Mouse (Mus musculus) erythroblast, embryonic 14.5 days (primary cell): ENCODE results near the gene Phactr4. TPM values are rescaled to one million over a fixed set of nuclear protein-coding genes. Genes with fewer than 3 reads are reported as not detected.

Experiments used
- H3K27me3 ChIP-seq: 2 replicates; pipeline ENCODE4 v1.6.1; 2012; ENCODE audit warnings: inconsistent platforms; ENCODE audit not compliant: control insufficient read depth
- H3K36me3 ChIP-seq: 2 replicates; pipeline ENCODE4 v1.6.1; 2012; ENCODE audit warnings: mild to moderate bottlenecking, inconsistent platforms; ENCODE audit not compliant: control insufficient read depth
- H3K4me1 ChIP-seq: 2 replicates; pipeline ENCODE4 v1.6.1; 2012; ENCODE audit warnings: inconsistent platforms; ENCODE audit not compliant: control insufficient read depth
- H3K4me3 ChIP-seq: replicated peaks from 2 replicates; pipeline ENCODE3; 2012; ENCODE audit warnings: moderate library complexity, mild to moderate bottlenecking, inconsistent platforms
- H3K9me3 ChIP-seq: 2 replicates; pipeline ENCODE4 v1.6.1; 2012; ENCODE audit warnings: low read length, inconsistent platforms, mixed read lengths; ENCODE audit not compliant: control insufficient read depth
- GATA1 ChIP-seq: IDR thresholded peaks from 2 replicates; pipeline ENCODE4 v1.6.1; 2012; ENCODE audit warnings: low read length, inconsistent platforms, mixed read lengths
- TAL1 ChIP-seq: IDR thresholded peaks from 3 replicates; pipeline ENCODE4 v1.6.1; 2012; ENCODE audit warnings: low read length, inconsistent platforms, mixed read lengths
- polyA plus RNA-seq: library from polyadenylated mRNA; stranded (reverse); fragments of >175 nt; gene quantifications from 2 replicates; pipeline ENCODE4 v1.2.3, GENCODE M21; 2012

Phactr4 gene
- polyA plus RNA-seq, 1 experiment, result 0.52 TPM

- TF ChIP-seq GATA1, result no peak
- Histone ChIP-seq H3K36me3 (peaks cover 59% of the 10 kb centered on the region), H3K27me3 (no peaks in the 10 kb centered on the region), H3K4me3 (peak overlapping the region; percentile 71), H3K9me3 (no peaks in the 10 kb centered on the region), H3K4me1 (peaks cover 36% of the 10 kb centered on the region)
Observed at GRCm38 (mm10) chr4:132329835-132330354, 92.4 kb downstream of the Phactr4 start.

GRCm38 (mm10) chr4:132329115-132329834, 93.0 kb downstream of the Phactr4 start, which contains the start of gene Trnau1ap:
TSS of gene Trnau1ap (minus strand) at chr4:132329538.
- TF ChIP-seq GATA1 (no peak), TAL1 (no peak)
- peaks cover 36% of the 10 kb centered on the region for H3K4me1 ChIP-seq
- peak within 1 kb of the TSS; percentile 71 for H3K4me3 ChIP-seq
- H3K27me3 ChIP-seq, result no peaks in the 10 kb centered on the region
- no peaks in the 10 kb centered on the region for H3K9me3 ChIP-seq
- H3K36me3 ChIP-seq, result peaks cover 56% of the 10 kb centered on the region

- Histone ChIP-seq H3K4me1 (peaks cover 36% of the 10 kb centered on the region), H3K27me3 (no peaks in the 10 kb centered on the region), H3K4me3 (peak overlapping the region; percentile 71), H3K9me3 (no peaks in the 10 kb centered on the region), H3K36me3 (peaks cover 54% of the 10 kb centered on the region)
- TF ChIP-seq TAL1 (no peak), GATA1 (no peak)
Observed at GRCm38 (mm10) chr4:132328391-132328982, 93.8 kb downstream of the Phactr4 start.

GRCm38 (mm10) chr4:132326481-132326880, 95.8 kb downstream of the Phactr4 start:
- Histone ChIP-seq H3K36me3 (peaks cover 48% of the 10 kb centered on the region), H3K4me1 (peaks cover 31% of the 10 kb centered on the region), H3K9me3 (no peaks in the 10 kb centered on the region), H3K27me3 (no peaks in the 10 kb centered on the region), H3K4me3 (no peak overlapping the region)
- TF ChIP-seq GATA1 (no peak), TAL1 (no peak)

DNA sequence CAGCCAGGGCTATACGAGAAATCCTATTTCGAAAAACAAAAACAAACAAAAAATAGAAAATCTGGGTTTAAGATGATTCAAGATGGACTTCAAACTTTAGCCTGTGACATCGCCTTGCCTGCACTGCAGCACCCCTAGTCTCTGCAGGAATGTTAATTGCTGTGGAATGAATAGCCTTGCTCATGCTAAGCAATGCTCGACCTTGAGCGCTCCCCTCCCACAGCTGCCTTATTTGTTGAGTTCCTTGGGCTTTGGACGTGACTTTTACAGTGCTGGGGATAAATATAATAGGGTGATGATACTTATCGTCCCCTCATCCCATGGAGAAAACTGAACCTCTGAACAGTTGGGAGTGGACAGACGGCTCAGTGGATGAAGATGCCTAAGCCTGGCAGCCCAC, 106.6 kb downstream of the Phactr4 start:
- Histone ChIP-seq H3K9me3 (no peaks in the 10 kb centered on the region), H3K4me1 (peaks cover 5% of the 10 kb centered on the region), H3K36me3 (peaks cover 64% of the 10 kb centered on the region), H3K27me3 (no peaks in the 10 kb centered on the region), H3K4me3 (no peak overlapping the region)
- no peak for TF ChIP-seq TAL1
- no peak for TF ChIP-seq GATA1

- Histone ChIP-seq H3K4me3 (no peak overlapping the region), H3K36me3 (peaks cover 59% of the 10 kb centered on the region), H3K27me3 (no peaks in the 10 kb centered on the region), H3K9me3 (no peaks in the 10 kb centered on the region), H3K4me1 (peaks cover 31% of the 10 kb centered on the region)
- TF ChIP-seq TAL1 (no peak), GATA1 (no peak)
Observed at GRCm38 (mm10) chr4:132312627-132313026, 109.7 kb downstream of the Phactr4 start.

DNA sequence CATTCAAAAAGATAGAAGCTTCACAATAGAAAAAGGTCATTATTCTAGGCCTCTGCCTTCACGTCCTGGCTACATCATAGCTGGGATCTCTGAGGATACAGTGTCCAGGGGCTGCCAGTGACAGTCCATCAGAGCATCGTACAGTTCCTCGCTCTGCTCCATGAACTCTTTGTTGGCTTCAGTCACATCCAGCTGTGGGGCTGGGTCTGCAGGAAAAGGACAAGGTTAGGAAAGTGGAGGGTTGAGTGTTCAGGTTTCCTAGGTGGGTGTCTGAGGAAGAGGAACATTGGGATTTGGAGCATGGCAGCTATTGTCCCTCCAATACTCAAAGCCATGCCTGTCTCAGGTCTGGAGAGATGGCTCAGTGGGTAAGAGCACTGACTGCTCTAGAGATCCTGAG, 110.5 kb downstream of the Phactr4 start:
- TF ChIP-seq TAL1 (no peak), GATA1 (no peak)
- Histone ChIP-seq H3K36me3 (peaks cover 55% of the 10 kb centered on the region), H3K4me3 (no peak overlapping the region)

DNA sequence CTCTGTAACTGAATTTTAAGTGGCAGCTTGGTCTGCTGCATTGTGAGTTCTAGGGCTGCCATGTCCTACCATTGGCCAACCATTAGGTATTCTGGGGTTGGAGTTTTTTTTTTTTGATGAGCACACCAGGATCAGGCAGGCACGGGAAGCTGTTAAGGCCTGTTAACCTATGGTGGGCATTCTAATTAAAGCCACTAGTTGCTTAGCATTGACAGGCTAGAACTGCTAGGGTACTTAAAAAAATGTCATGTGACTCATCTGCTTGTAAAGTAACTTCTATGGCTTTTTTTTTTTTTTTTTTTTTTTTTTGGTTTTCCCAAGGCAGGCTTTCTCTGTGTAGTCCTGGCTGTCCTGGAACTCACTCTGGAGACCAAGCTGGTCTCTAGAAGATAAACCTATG, 111.1 kb downstream of the Phactr4 start:
- TF ChIP-seq TAL1, result no peak
- no peak for TF ChIP-seq GATA1
- H3K4me1 ChIP-seq, result peaks cover 31% of the 10 kb centered on the region
- H3K27me3 ChIP-seq, result no peaks in the 10 kb centered on the region
- H3K36me3 ChIP-seq, result peaks cover 49% of the 10 kb centered on the region
- H3K4me3 ChIP-seq, result no peak overlapping the region
- H3K9me3 ChIP-seq, result no peaks in the 10 kb centered on the region

More for the DNA sequence above, 110.5 kb downstream of the Phactr4 start:
- Histone ChIP-seq H3K4me1 (peaks cover 31% of the 10 kb centered on the region), H3K9me3 (no peaks in the 10 kb centered on the region), H3K27me3 (no peaks in the 10 kb centered on the region)

DNA sequence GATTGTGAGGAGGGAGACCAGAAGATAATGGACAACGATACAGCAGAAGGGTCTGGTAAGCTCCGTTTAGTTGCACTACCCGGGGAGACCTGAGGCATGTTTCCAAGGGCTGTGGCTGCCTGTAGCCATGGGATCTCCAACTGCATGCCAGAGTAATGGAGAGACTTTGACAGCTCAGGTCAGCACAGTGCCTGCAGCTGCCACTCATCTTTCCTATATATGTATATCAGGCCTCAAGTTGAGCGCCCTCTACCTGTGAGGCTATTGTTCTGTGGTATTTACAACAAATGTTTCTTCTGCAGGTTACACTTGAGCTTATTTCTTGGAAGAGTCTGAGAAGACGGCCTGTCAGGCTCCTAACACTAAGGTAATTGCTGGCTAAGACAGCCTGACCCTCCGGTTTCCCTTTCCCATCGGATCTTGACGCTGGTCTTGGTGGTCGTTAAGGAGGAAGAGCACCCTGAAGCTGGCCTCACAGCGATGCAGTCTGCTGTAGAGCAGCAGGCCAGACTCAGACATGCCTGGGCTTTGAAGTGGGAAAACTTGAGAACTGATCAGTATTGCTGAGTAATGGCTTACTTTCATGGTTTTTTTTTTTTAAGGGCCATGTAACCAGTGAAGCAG, 112.3 kb downstream of the Phactr4 start:
- Histone ChIP-seq H3K27me3 (no peaks in the 10 kb centered on the region), H3K4me1 (peaks cover 40% of the 10 kb centered on the region), H3K9me3 (no peaks in the 10 kb centered on the region), H3K4me3 (peak overlapping the region; percentile 72), H3K36me3 (peaks cover 45% of the 10 kb centered on the region)
- no peak for TF ChIP-seq TAL1
- TF ChIP-seq GATA1, result no peak; the same call in 1 of the 2 replicates
